In genomic region chr12:30912048-30912381, GRCm38 (mm10) we compare ENCODE assay signal across 8 mouse cellular contexts. TPM values are rescaled to one million over a fixed set of nuclear protein-coding genes. Genes with fewer than 3 reads are reported as not detected.
A peak's percentile ranks its signal among the peaks of the same experiment; 100 is the strongest.
DNase-seq lines count a peak whose midpoint lies in the region; ATAC-seq and TF ChIP-seq lines count a peak whose summit lies in the region.

No protein-coding gene starts in this region.

- no peak for TF ChIP-seq POLR2A in bone marrow, adult 2 months (IDR thresholded peaks at IDR 0.05; ENCODE audit: borderline replicate concordance, control insufficient read depth, low read depth, low read length)

- peak; percentile 69 for ATAC-seq in hindbrain, embryonic 11.5 days (ENCODE audit: low FRiP score)
- peak; percentile 88 for ATAC-seq in lung, postnatal 0 days

- peak overlapping the region; percentile 95 for H3K4me2 ChIP-seq in hindbrain, embryonic 11.5 days (replicated peaks; ENCODE audit: low read depth, low read length)
- peak overlapping the region; percentile 97 for H3K4me2 ChIP-seq in lung, postnatal 0 days (replicated peaks; ENCODE audit: low read depth, low read length)

- WGBS in bone marrow, adult 2 months, result 0% methylated on average over 19 of the region's 19 CpGs
- under 1% methylated on average over 19 of the region's 19 CpGs for WGBS in forebrain, embryonic 10.5 days
- WGBS in hindbrain, embryonic 11.5 days, result under 1% methylated on average over 18 of the region's 19 CpGs
- WGBS in lung, postnatal 0 days, result under 1% methylated on average over 19 of the region's 19 CpGs

- H3K27ac ChIP-seq in ES-E14 (ENCODE audit: insufficient read depth, low read depth, low read length, poor library complexity, severe bottlenecking), result no peak overlapping the region
- no peak overlapping the region for H3K27ac ChIP-seq in bone marrow, adult 2 months (ENCODE audit: control insufficient read depth, insufficient read depth, low read depth, low read length, poor library complexity)
- H3K27ac ChIP-seq in forebrain, embryonic 10.5 days, result peak overlapping the region; percentile 91
- no peak overlapping the region for H3K27ac ChIP-seq in hindbrain, embryonic 11.5 days (ENCODE audit: low read depth, low read length)
- H3K27ac ChIP-seq in lung, postnatal 0 days (ENCODE audit: low read length), result peak overlapping the region; percentile 62

- H3K9me3 ChIP-seq in ES-E14 (ENCODE audit: control insufficient read depth, insufficient read depth, low read depth, low read length), result no peaks in the 10 kb centered on the region
- no peaks in the 10 kb centered on the region for H3K9me3 ChIP-seq in forebrain, embryonic 10.5 days
- H3K9me3 ChIP-seq in hindbrain, embryonic 11.5 days (ENCODE audit: control insufficient read depth, low read length), result no peaks in the 10 kb centered on the region
- H3K9me3 ChIP-seq in lung, postnatal 0 days (ENCODE audit: low read length), result no peaks in the 10 kb centered on the region

- H3K36me3 ChIP-seq in ES-E14 (ENCODE audit: control insufficient read depth, insufficient read depth, low read length, poor library complexity, severe bottlenecking), result no peaks in the 10 kb centered on the region
- H3K36me3 ChIP-seq in forebrain, embryonic 10.5 days (replicated peaks), result peaks cover 3% of the 10 kb centered on the region; the same call in 1 of the 2 replicates
- no peaks in the 10 kb centered on the region for H3K36me3 ChIP-seq in hindbrain, embryonic 11.5 days (ENCODE audit: control insufficient read depth, insufficient read depth, low read length)
- no peaks in the 10 kb centered on the region for H3K36me3 ChIP-seq in lung, postnatal 0 days (ENCODE audit: insufficient read depth, low read length)

- H3K27me3 ChIP-seq in forebrain, embryonic 10.5 days (ENCODE audit: poor library complexity, severe bottlenecking), result no peaks in the 10 kb centered on the region
- H3K27me3 ChIP-seq in hindbrain, embryonic 11.5 days (ENCODE audit: control insufficient read depth, insufficient read depth, low read length), result no peaks in the 10 kb centered on the region
- H3K27me3 ChIP-seq in lung, postnatal 0 days (replicated peaks; ENCODE audit: insufficient read depth, low read length), result no peaks in the 10 kb centered on the region

- no peak for TF ChIP-seq CTCF in bone marrow, adult 2 months (IDR thresholded peaks at IDR 0.05; ENCODE audit: control insufficient read depth, insufficient read depth, low read length)
- no peak for TF ChIP-seq CTCF in lung, postnatal 0 days (IDR thresholded peaks at IDR 0.05)

- no peaks in the 10 kb centered on the region for H3K4me1 ChIP-seq in ES-E14 (ENCODE audit: control insufficient read depth in 2 of 2, insufficient read depth in 2 of 2, low read length in 2 of 2, poor library complexity in 1 of 2)
- peaks cover 1% of the 10 kb centered on the region; the same call in 1 of the 2 replicates for H3K4me1 ChIP-seq in bone marrow, adult 2 months (ENCODE audit: control insufficient read depth, insufficient read depth, low read length)
- peaks cover 21% of the 10 kb centered on the region for H3K4me1 ChIP-seq in forebrain, embryonic 10.5 days
- H3K4me1 ChIP-seq in hindbrain, embryonic 11.5 days (replicated peaks; ENCODE audit: control insufficient read depth, insufficient read depth, low read length), result no peaks in the 10 kb centered on the region; the same call in 1 of the 2 replicates
- H3K4me1 ChIP-seq in lung, postnatal 0 days (ENCODE audit: insufficient read depth, low read depth, low read length), result peaks cover 8% of the 10 kb centered on the region; the same call in 1 of the 2 replicates

- in situ Hi-C loops in ES-E14 (cut with MboI; ENCODE audit: low sequenced_read_pairs in 2 of 2, unreplicated experiment in 2 of 2), result no loop called here

- peak overlapping the region; percentile 77 to 97 for H3K4me3 ChIP-seq in ES-E14 (ENCODE audit: insufficient read depth in 1 of 2, low read depth in 1 of 2, low read length in 2 of 2, poor library complexity in 1 of 2, severe bottlenecking in 1 of 2)
- peak overlapping the region; percentile 94 for H3K4me3 ChIP-seq in bone marrow, adult 2 months (replicated peaks; ENCODE audit: control insufficient read depth, low read depth, low read length)
- peak overlapping the region; percentile 76 for H3K4me3 ChIP-seq in forebrain, embryonic 10.5 days
- peak overlapping the region; percentile 72 for H3K4me3 ChIP-seq in hindbrain, embryonic 11.5 days (ENCODE audit: low read depth, low read length)
- H3K4me3 ChIP-seq in lung, postnatal 0 days (ENCODE audit: low read depth, low read length), result peak overlapping the region; percentile 66

- DNase-seq in ES-E14 (ENCODE audit: low read depth, low spot score), result no peak
- peak; percentile 34 for DNase-seq in forebrain, embryonic 10.5 days (ENCODE audit: extremely low spot score, low spot score)
- peak; percentile 45 for DNase-seq in hindbrain, embryonic 11.5 days (ENCODE audit: low spot score)
- DNase-seq in layer of hippocampus, adult 8-10 months (ENCODE audit: low spot score in 2 of 2), result peak; percentile 11 to 18
- DNase-seq in lung, postnatal 0 days (ENCODE audit: low spot score), result peak; percentile 78
- DNase-seq in right cerebral cortex, adult 18-20 months, result peak; percentile 31
- DNase-seq in urinary bladder, adult 2 months (ENCODE audit: low spot score), result peak; percentile 68

- H3K9ac ChIP-seq in ES-E14 (ENCODE audit: insufficient read depth, low read depth, low read length, poor library complexity, severe bottlenecking), result peak overlapping the region; percentile 60
- H3K9ac ChIP-seq in hindbrain, embryonic 11.5 days (ENCODE audit: low read depth, low read length), result peak overlapping the region; percentile 84
- peak overlapping the region; percentile 82 for H3K9ac ChIP-seq in lung, postnatal 0 days (replicated peaks; ENCODE audit: low read depth)

- TF ChIP-seq EP300 in lung, postnatal 0 days (IDR thresholded peaks at IDR 0.05), result no peak

TF ChIP-seq in ES-E14, 5 proteins besides CTCF, POLR2A, EP300 and RAD21:
- no peak for TF ChIP-seq MAFK (IDR thresholded peaks at IDR 0.05; ENCODE audit: insufficient read depth, low read depth, low read length)
- no peak for TF ChIP-seq HCFC1 (IDR thresholded peaks at IDR 0.05; ENCODE audit: borderline replicate concordance, insufficient read depth, low read length)
- TF ChIP-seq CHD2 (IDR thresholded peaks at IDR 0.05; ENCODE audit: low read depth, low read length), result no peak
- no peak for TF ChIP-seq ZNF384 (IDR thresholded peaks at IDR 0.05; ENCODE audit: low read depth, low read length)
- no peak for TF ChIP-seq ZC3H11A (IDR thresholded peaks at IDR 0.05; ENCODE audit: borderline replicate concordance, low read depth, low read length)

RNA-seq across cellular contexts. Expression of gene Sh3yl1, which starts 0.5 kb away (rescaled TPM):
- 2.6 and 4.2 TPM in 2 replicates for total RNA-seq in ES-E14 (2012; rRNA removed)
- 8.0 and 8.9 TPM in 2 replicates for polyA plus RNA-seq in bone marrow, adult 2 months (2011; ENCODE audit: insufficient read depth, insufficient read length, low replicate concordance, missing spikeins)
- polyA plus RNA-seq in forebrain, embryonic 10.5 days (2016; fragmentation: Nextera tagmentation; extraction: Ambion mirVana), result 14.4 and 14.8 TPM in 2 replicates
- polyA plus RNA-seq in hindbrain, embryonic 11.5 days (2014; fragmentation: Nextera tagmentation; extraction: Ambion mirVana), result 26.9 and 29.1 TPM in 2 replicates
- total RNA-seq in layer of hippocampus, adult 8-10 months (2022), result 10 to 100 TPM; 10.6 to 13.5 (median 12.2) TPM
- 13.9 and 15.0 TPM in 2 replicates for polyA plus RNA-seq in lung, postnatal 0 days (2015; fragmentation: Nextera tagmentation; extraction: Ambion mirVana)
- 19.4 and 27.4 TPM in 2 replicates for polyA plus RNA-seq in urinary bladder, adult 2 months (2012; rRNA removed)

RNA-seq across cellular contexts. Expression of gene Acp1, which starts 0.6 kb away (rescaled TPM):
- total RNA-seq in ES-E14 (2012; rRNA removed), result 53.8 and 73.7 TPM in 2 replicates
- 53.6 and 63.6 TPM in 2 replicates for polyA plus RNA-seq in bone marrow, adult 2 months (2011; ENCODE audit: insufficient read depth, insufficient read length, low replicate concordance, missing spikeins)
- polyA plus RNA-seq in forebrain, embryonic 10.5 days (2016; fragmentation: Nextera tagmentation; extraction: Ambion mirVana), result 235 and 246 TPM in 2 replicates
- polyA plus RNA-seq in hindbrain, embryonic 11.5 days (2014; fragmentation: Nextera tagmentation; extraction: Ambion mirVana), result 166 and 189 TPM in 2 replicates
- 10 to 100 TPM; 51.9 to 62.4 (median 56.0) TPM for total RNA-seq in layer of hippocampus, adult 8-10 months (2022)
- polyA plus RNA-seq in lung, postnatal 0 days (2015; fragmentation: Nextera tagmentation; extraction: Ambion mirVana), result 85.4 and 88.8 TPM in 2 replicates
- polyA plus RNA-seq in urinary bladder, adult 2 months (2012; rRNA removed), result 10.5 and 20.4 TPM in 2 replicates

RNA-seq across cellular contexts. Expression of gene Alkal2, which starts 27.9 kb away (rescaled TPM):
- not detected in 2 replicates for total RNA-seq in ES-E14 (2012; rRNA removed)
- polyA plus RNA-seq in bone marrow, adult 2 months (2011; ENCODE audit: insufficient read depth, insufficient read length, low replicate concordance, missing spikeins), result not detected in 2 replicates
- polyA plus RNA-seq in forebrain, embryonic 10.5 days (2016; fragmentation: Nextera tagmentation; extraction: Ambion mirVana), result 3.2 and 5.0 TPM in 2 replicates
- 0.51 and 0.54 TPM in 2 replicates for polyA plus RNA-seq in hindbrain, embryonic 11.5 days (2014; fragmentation: Nextera tagmentation; extraction: Ambion mirVana)
- total RNA-seq in layer of hippocampus, adult 8-10 months (2022), result 1 to 10 TPM; 2.1 to 6.7 (median 3.1) TPM
- 0.08 TPM in 1 of 2 replicates, not detected in the other for polyA plus RNA-seq in lung, postnatal 0 days (2015; fragmentation: Nextera tagmentation; extraction: Ambion mirVana)
- 0.27 and 0.34 TPM in 2 replicates for polyA plus RNA-seq in urinary bladder, adult 2 months (2012; rRNA removed)

Comparison
In these comparisons a context has a peak if more than half of its experiments do, and no peak if none do; other contexts are left out.
1. H3K27ac ChIP-seq: peak in forebrain, embryonic 10.5 days (single experiment) and lung, postnatal 0 days (single experiment); none in ES-E14 (single experiment), bone marrow, adult 2 months (single experiment) and hindbrain, embryonic 11.5 days (single experiment).
2. Peak in every context shown above with its lines, with median percentiles within 50 percentile points of each other: H3K4me3 ChIP-seq and H3K9ac ChIP-seq.